Mouse (Mus musculus): Measurements from ENCODE around the gene Kirrel3. TPM values are rescaled to one million over a fixed set of nuclear protein-coding genes. Genes with fewer than 3 reads are reported as not detected.

Gene Kirrel3
- polyA plus RNA-seq, 1 experiment: not detected

DNA sequence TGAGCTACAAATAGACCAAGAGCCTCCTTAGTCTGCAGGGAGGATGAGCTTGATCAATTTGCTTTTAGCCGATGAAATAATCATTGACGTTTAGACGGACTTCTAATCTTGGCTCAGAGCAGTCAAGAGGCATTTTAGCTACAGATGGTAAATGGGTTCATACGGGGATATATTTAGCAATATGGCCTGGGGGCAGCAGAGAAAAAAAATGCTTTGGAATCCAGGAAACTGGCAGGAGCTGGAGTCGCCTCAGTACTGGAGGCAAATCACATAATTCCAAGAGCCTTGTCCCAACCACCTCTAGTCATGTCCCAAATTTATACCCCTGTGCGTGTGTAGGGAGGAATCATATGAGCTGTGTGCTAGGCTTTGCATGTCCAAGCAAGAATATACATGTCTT, 132.4 kb downstream of the Kirrel3 start:
- no peaks in the 10 kb centered on the region for H3K4me1 ChIP-seq (ENCODE audit: control insufficient read depth, insufficient read depth, low read length)
- TF ChIP-seq POLR2A (IDR thresholded peaks at IDR 0.05; ENCODE audit: borderline replicate concordance, low read depth, low read length) (no peak), CTCF (IDR thresholded peaks at IDR 0.05; ENCODE audit: low read depth, low read length) (no peak)
- H3K27ac ChIP-seq (ENCODE audit: insufficient read depth, low read depth, low read length): no peak overlapping the region
- no peak overlapping the region for H3K4me3 ChIP-seq (ENCODE audit: insufficient read depth, low read length)

DNA sequence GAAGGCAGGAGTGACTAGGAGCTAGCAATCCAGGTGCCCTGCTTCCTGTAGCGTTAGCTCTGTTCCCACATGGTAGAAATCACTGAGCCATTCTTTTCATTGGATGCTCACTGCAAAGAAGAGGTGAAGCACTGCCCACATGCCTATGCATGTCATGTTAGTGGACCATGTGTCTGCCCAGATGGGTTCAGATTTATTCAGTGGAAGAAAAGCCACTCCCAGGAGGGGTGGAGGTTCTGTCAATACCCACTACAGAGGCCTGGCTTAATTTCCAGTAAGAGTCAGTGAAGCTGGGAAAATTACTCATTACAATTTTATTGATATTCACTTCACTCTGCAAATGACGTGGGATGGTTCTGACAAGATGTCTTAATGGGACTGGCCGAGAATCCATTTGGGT, 134.2 kb downstream of the Kirrel3 start:
- Histone ChIP-seq H3K4me1 (ENCODE audit: control insufficient read depth, insufficient read depth, low read length) (no peaks in the 10 kb centered on the region), H3K4me3 (ENCODE audit: insufficient read depth, low read length) (no peak overlapping the region), H3K27ac (ENCODE audit: insufficient read depth, low read depth, low read length) (no peak overlapping the region)
- TF ChIP-seq POLR2A (IDR thresholded peaks at IDR 0.05; ENCODE audit: borderline replicate concordance, low read depth, low read length) (no peak), CTCF (IDR thresholded peaks at IDR 0.05; ENCODE audit: low read depth, low read length) (no peak)

DNA sequence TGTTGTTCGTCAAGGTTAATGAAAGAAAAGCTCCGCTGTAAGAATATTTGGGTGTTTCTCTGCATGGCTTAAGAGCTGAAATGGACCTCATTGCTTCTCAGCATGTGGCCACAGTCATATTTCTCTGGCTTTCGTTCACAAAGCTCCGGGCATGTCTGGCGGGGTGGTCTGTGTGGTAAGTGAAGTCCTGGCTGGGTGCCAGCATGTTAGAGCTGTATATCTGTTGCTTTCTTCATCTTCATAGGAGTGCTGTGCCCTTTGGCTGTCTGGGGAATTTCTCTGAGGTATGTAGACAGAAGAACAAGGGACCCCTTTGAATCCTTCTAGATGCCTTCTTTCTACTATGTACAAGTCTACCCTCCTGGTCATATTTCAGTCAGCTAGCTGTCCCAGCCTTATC, 137.8 kb downstream of the Kirrel3 start:
- no peak for TF ChIP-seq POLR2A (IDR thresholded peaks at IDR 0.05; ENCODE audit: borderline replicate concordance, low read depth, low read length)
- TF ChIP-seq CTCF (IDR thresholded peaks at IDR 0.05; ENCODE audit: low read depth, low read length): no peak
- Histone ChIP-seq H3K4me3 (ENCODE audit: insufficient read depth, low read length) (no peak overlapping the region), H3K27ac (ENCODE audit: insufficient read depth, low read depth, low read length) (no peak overlapping the region), H3K4me1 (ENCODE audit: control insufficient read depth, insufficient read depth, low read length) (no peaks in the 10 kb centered on the region)

DNA sequence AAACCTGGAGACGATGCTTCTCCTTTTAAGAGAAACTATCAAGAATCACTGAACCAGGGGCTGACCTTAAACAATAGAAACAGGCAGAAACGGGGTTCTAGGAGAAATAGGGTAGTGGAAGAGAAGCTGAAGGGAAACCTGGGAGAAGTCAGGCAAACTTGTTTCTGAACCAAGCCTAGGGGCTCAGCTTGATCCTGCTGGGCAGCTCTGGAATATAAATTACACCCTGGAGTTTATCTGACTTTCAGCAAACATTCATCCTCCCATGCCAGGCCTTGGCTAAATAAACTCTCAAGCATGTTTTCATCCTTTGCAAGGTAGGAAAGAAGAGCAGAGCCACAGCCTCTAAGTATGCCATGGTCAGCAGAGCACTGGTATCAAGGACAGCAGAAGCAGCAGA, 138.3 kb downstream of the Kirrel3 start:
- Histone ChIP-seq H3K27ac (ENCODE audit: insufficient read depth, low read depth, low read length) (no peak overlapping the region), H3K4me3 (ENCODE audit: insufficient read depth, low read length) (no peak overlapping the region), H3K4me1 (ENCODE audit: control insufficient read depth, insufficient read depth, low read length) (no peaks in the 10 kb centered on the region)
- TF ChIP-seq CTCF (IDR thresholded peaks at IDR 0.05; ENCODE audit: low read depth, low read length) (no peak), POLR2A (IDR thresholded peaks at IDR 0.05; ENCODE audit: borderline replicate concordance, low read depth, low read length) (no peak)

DNA sequence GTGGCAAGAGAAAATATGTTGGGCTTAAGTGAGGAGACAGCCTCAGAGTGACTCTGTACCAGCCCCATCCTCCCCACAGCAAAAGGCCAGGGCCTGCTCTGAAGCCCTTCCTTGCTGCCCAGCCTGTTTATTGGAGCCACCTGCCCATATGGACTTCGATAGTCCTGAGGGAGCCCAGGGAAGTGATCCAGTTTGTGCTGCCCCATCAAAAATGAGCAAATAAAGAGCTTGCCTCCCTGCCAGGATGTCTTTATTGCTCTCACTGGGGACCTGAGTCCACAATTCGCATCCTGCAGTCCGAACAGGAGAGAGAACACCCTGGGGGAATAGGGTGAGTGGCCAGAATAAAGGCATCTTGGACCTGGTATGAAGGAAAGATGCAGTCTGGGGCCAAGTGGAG, 143.1 kb downstream of the Kirrel3 start:
- TF ChIP-seq POLR2A (IDR thresholded peaks at IDR 0.05; ENCODE audit: borderline replicate concordance, low read depth, low read length): no peak
- no peak for TF ChIP-seq CTCF (IDR thresholded peaks at IDR 0.05; ENCODE audit: low read depth, low read length)
- Histone ChIP-seq H3K4me1 (ENCODE audit: control insufficient read depth, insufficient read depth, low read length) (no peaks in the 10 kb centered on the region), H3K27ac (ENCODE audit: insufficient read depth, low read depth, low read length) (no peak overlapping the region), H3K4me3 (ENCODE audit: insufficient read depth, low read length) (no peak overlapping the region)

DNA sequence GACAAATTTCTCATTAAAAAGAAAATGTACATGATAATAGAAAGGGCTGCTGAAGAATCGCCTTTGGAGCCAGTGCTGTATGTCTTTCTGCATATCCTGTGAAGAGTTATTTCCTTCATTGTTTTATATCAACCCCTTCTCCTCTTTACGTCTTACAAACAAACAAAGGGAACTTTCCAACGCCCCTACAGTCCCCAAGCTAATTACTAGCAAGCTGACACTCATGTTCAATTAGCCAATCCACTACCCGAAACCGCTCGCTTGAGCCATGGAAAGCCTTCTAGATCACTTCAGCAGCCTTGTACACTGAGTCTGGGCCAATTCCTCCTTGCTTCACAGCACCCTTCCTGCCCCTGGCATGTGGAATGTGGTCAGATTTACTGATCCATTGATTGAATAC, 150.0 kb downstream of the Kirrel3 start:
- Histone ChIP-seq H3K27ac (ENCODE audit: insufficient read depth, low read depth, low read length) (no peak overlapping the region), H3K4me3 (ENCODE audit: insufficient read depth, low read length) (no peak overlapping the region), H3K4me1 (ENCODE audit: control insufficient read depth, insufficient read depth, low read length) (no peaks in the 10 kb centered on the region)
- TF ChIP-seq POLR2A (IDR thresholded peaks at IDR 0.05; ENCODE audit: borderline replicate concordance, low read depth, low read length): no peak
- TF ChIP-seq CTCF (IDR thresholded peaks at IDR 0.05; ENCODE audit: low read depth, low read length): no peak

DNA sequence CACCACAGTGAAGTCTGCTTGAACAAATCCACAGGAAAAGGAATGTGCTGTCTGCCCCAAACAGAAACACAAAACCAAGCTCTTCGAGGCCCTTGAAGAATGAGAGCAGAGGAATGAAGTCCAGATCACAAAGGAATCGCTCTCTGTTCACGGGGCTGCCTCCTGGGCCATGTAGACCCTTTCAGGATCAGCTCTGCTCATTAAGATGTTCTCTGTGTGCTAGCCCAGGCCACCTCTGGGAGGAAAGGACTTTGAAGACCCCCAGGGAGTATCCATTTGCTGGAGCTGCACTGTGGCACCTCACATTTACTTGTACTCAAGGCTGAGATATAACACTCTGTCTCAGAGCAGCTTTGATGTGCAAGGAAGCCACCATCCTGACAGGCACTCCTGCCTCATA, 158.2 kb downstream of the Kirrel3 start:
- Histone ChIP-seq H3K27ac (ENCODE audit: insufficient read depth, low read depth, low read length) (no peak overlapping the region), H3K4me1 (ENCODE audit: control insufficient read depth, insufficient read depth, low read length) (no peaks in the 10 kb centered on the region), H3K4me3 (ENCODE audit: insufficient read depth, low read length) (no peak overlapping the region)
- TF ChIP-seq CTCF (IDR thresholded peaks at IDR 0.05; ENCODE audit: low read depth, low read length) (no peak), POLR2A (IDR thresholded peaks at IDR 0.05; ENCODE audit: borderline replicate concordance, low read depth, low read length) (no peak)

DNA sequence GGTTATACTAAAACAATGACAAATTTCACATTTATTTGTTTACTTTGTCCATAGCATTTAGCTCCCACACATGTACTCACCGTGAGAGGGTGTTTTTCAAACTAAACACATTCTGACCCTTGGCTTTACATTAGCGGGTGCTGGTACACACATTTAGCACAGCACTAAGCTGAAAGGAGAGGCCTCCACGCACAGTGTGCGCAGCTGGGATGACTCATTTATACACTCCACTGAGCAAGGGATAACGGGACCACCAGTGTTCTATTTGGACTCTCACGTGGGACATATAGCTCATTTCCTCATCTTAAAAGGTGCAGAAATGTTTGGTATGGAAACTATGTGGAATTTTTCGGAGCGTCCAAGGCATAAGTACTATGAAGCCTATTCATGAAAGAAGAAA, 158.7 kb downstream of the Kirrel3 start:
- no peak overlapping the region for H3K4me3 ChIP-seq (ENCODE audit: insufficient read depth, low read length)
- no peak overlapping the region for H3K27ac ChIP-seq (ENCODE audit: insufficient read depth, low read depth, low read length)
- TF ChIP-seq POLR2A (IDR thresholded peaks at IDR 0.05; ENCODE audit: borderline replicate concordance, low read depth, low read length) (no peak), CTCF (IDR thresholded peaks at IDR 0.05; ENCODE audit: low read depth, low read length) (no peak)
- no peaks in the 10 kb centered on the region for H3K4me1 ChIP-seq (ENCODE audit: control insufficient read depth, insufficient read depth, low read length)

DNA sequence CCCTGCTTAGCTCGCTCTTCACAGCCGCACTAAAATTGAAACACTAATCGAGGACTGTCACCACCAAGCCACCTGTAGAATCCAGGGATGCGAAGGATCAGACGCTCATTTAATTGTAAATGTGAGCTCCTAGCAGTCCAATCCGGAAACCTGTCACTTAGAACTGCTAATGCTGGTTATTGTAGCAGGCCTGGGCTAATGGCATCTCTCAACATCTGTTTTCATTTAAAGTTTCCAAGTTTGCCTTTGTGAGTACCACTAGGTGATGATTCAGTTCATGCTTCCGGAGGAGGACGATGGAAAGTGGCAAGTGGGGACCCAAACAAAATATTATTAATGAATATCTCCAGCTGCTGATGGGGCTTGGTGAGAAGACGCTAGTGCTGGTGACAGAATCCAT, 161.1 kb downstream of the Kirrel3 start:
- H3K4me1 ChIP-seq (ENCODE audit: control insufficient read depth, insufficient read depth, low read length): no peaks in the 10 kb centered on the region
- H3K4me3 ChIP-seq (ENCODE audit: insufficient read depth, low read length): no peak overlapping the region
- TF ChIP-seq CTCF (IDR thresholded peaks at IDR 0.05; ENCODE audit: low read depth, low read length): no peak
- TF ChIP-seq POLR2A (IDR thresholded peaks at IDR 0.05; ENCODE audit: borderline replicate concordance, low read depth, low read length): no peak
- no peak overlapping the region for H3K27ac ChIP-seq (ENCODE audit: insufficient read depth, low read depth, low read length)

DNA sequence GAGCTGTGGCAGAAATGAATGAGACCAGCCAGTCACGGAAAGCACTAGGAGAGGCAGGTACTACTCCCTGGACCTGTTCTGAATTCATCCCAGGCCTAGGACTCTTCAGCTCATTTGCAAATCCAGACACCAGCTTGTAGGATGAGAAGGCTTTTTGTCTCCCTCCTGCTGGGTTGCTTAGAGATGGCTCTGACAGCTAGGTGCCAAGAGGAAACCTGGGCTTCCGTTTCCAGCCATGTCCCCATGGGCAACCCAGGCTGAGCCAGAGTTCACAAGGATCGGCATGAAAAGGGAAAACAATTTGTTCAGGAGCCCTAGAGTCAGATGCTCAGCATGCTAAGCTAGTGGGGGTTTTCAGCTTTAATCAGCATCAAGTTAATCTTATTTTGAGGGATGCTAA, 166.6 kb downstream of the Kirrel3 start:
- TF ChIP-seq CTCF (IDR thresholded peaks at IDR 0.05; ENCODE audit: low read depth, low read length): no peak
- TF ChIP-seq POLR2A (IDR thresholded peaks at IDR 0.05; ENCODE audit: borderline replicate concordance, low read depth, low read length): no peak
- no peak overlapping the region for H3K27ac ChIP-seq (ENCODE audit: insufficient read depth, low read depth, low read length)
- no peaks in the 10 kb centered on the region for H3K4me1 ChIP-seq (ENCODE audit: control insufficient read depth, insufficient read depth, low read length)
- H3K4me3 ChIP-seq (ENCODE audit: insufficient read depth, low read length): no peak overlapping the region

DNA sequence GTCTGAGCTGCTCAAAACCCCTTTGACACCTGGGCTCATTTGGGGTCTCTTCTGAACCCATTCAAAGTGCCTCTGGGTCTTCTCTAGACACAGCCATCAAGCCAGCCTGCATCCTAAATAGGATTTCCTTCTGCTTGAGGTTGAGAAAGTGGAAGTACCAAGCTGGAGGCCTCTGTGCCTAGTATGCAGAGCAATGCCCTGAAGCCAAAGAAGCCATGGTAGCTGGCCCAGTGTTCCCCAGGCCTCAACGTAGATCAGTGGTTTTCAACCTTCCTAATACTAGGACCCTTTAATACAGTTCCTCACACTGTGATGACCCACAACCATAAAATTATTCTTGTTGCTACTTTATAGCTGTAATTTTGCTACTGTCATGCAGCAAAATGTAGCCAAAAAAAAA, 167.4 kb downstream of the Kirrel3 start:
- Histone ChIP-seq H3K27ac (ENCODE audit: insufficient read depth, low read depth, low read length) (no peak overlapping the region), H3K4me3 (ENCODE audit: insufficient read depth, low read length) (no peak overlapping the region), H3K4me1 (ENCODE audit: control insufficient read depth, insufficient read depth, low read length) (no peaks in the 10 kb centered on the region)
- TF ChIP-seq CTCF (IDR thresholded peaks at IDR 0.05; ENCODE audit: low read depth, low read length) (no peak), POLR2A (IDR thresholded peaks at IDR 0.05; ENCODE audit: borderline replicate concordance, low read depth, low read length) (no peak)
